ENCODE assay signal across 8 mouse cellular contexts in the genomic region with DNA sequence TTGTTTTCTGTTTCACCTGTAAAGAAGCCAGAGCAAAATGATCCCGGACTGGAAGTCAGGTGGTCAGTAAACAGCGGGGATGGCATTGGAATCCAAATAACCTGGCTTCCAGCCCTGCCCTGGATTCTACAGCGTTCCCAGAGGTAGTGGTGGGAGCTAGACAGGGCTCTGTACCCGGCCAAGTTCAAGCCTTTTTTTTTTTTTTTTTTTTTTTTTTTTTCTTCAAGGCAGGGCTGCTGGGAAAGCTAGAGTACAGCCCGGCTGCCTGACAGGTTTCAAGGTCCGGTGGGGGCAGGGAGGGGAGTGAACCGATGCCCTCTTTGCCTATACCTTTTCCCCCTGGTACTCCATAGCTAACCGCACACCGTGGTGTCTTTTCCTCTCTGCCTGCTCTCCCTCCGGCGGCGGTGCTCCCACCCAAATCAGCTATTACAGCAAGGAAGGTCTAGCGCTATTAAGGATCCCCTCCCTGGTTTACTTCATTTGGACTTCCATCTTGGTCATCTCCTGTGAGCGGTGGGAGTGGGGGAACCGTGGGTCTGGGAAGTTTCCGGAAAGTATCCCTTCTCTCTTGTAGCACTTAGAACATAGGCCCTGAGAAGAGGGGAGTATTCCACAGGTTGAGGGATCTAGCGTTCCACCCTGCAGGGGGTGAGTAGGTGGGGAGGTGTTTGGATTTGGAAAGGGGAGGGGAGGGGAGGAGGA. TPM values are rescaled to one million over a fixed set of nuclear protein-coding genes. Genes with fewer than 3 reads are reported as not detected.
DNase-seq lines count a peak whose midpoint lies in the region; ATAC-seq lines count a peak whose summit lies in the region.

No protein-coding gene starts in this region.

- peak overlapping the region; percentile 21 for H3K4me3 ChIP-seq in neural tube, embryonic 15.5 days (replicated peaks)

- peak overlapping the region; percentile 73 for H3K27ac ChIP-seq in neural tube, embryonic 15.5 days (replicated peaks)

- H3K9me3 ChIP-seq in neural tube, embryonic 15.5 days (replicated peaks): no peaks in the 10 kb centered on the region

- no peaks in the 10 kb centered on the region for H3K36me3 ChIP-seq in neural tube, embryonic 15.5 days

- peaks cover 25% of the 10 kb centered on the region for H3K4me1 ChIP-seq in neural tube, embryonic 15.5 days

- DNase-seq in adrenal gland, postnatal 14 days: peak; percentile 40
- DNase-seq in adrenal gland, adult 18-20 months (ENCODE audit: low spot score in 2 of 2): no peak
- DNase-seq in right cerebral cortex, adult 18-20 months: peak; percentile 19
- no peak for DNase-seq in right cerebral cortex, postnatal 14 days
- DNase-seq in layer of hippocampus, postnatal 10 days (ENCODE audit: low spot score in 2 of 2): peak; percentile 56 to 64
- no peak for DNase-seq in ovary, postnatal 10 days (ENCODE audit: low spot score)
- DNase-seq in c-Kit-positive CD71-positive TER-119-positive erythroid progenitor cells, embryonic 14.5 days (ENCODE audit: low spot score): no peak

- 0 out of 2 replicates have a peak, but pooled peaks cover 3% of the 10 kb centered on the region for H3K27me3 ChIP-seq in neural tube, embryonic 15.5 days (replicated peaks)

- peak; percentile 30 for ATAC-seq in neural tube, embryonic 15.5 days (ENCODE audit: low FRiP score)

- 2% methylated on average over 17 of the region's 17 CpGs for WGBS in neural tube, embryonic 15.5 days

- H3K9ac ChIP-seq in neural tube, embryonic 15.5 days (replicated peaks): peak overlapping the region; percentile 30; the same call in 1 of the 2 replicates

- H3K4me2 ChIP-seq in neural tube, embryonic 15.5 days: peak overlapping the region; percentile 55

RNA-seq across cellular contexts. Expression of gene Sox9, which starts 28.6 kb away (rescaled TPM):
- 0.86 and 1.3 TPM in 2 replicates for total RNA-seq in adrenal gland, postnatal 14 days (2021)
- 1 to 10 TPM; 1.6 to 1.8 TPM for total RNA-seq in adrenal gland, adult 18-20 months (2021)
- 10 to 100 TPM; 27.7 to 30.2 TPM for total RNA-seq in layer of hippocampus, postnatal 10 days (2021)
- 35.1 and 38.8 TPM in 2 replicates for polyA plus RNA-seq in neural tube, embryonic 15.5 days (2015; fragmentation: Nextera tagmentation; extraction: Ambion mirVana)

Comparison
In these comparisons a context has a peak if more than half of its experiments do, and no peak if none do; other contexts are left out.
1. DNase-seq: peak in adrenal gland, postnatal 14 days (single experiment), right cerebral cortex, adult 18-20 months (single experiment) and layer of hippocampus, postnatal 10 days (2 of 2); none in adrenal gland, adult 18-20 months (0 of 2), right cerebral cortex, postnatal 14 days (single experiment), ovary, postnatal 10 days (single experiment) and c-Kit-positive CD71-positive TER-119-positive erythroid progenitor cells, embryonic 14.5 days (single experiment).
2. RNA of gene Sox9, which starts 28.6 kb away (total RNA-seq): 27.7 to 30.2 TPM in layer of hippocampus, postnatal 10 days; 1.6 to 1.8 TPM in adrenal gland, adult 18-20 months and 0.86 to 1.3 TPM in adrenal gland, postnatal 14 days; every median in the first group is over 10 times any median in the second.